Mouse (Mus musculus) forebrain, postnatal 0 days (tissue): ENCODE results near the gene P3h2. TPM values are rescaled to one million over a fixed set of nuclear protein-coding genes. Genes with fewer than 3 reads are reported as not detected.

Source experiments
- ATAC-seq: fragments of 200-750 bp; cut with Nextera tagmentation; 2 replicates; pipeline ENCODE4 v1.8.0; 2017; ENCODE audit warnings: mild to moderate bottlenecking, moderate library complexity
- DNase-seq: peaks from one replicate; pipeline ENCODE4 v3.0.0-alpha.2; 2015
- H3K27ac ChIP-seq: fragments of 300-500 bp; sonication (generic); 2 replicates; pipeline ENCODE4 v1.5.1; 2014; ENCODE audit warnings: low read depth, mild to moderate bottlenecking, antibody characterized with exemption, low read length, moderate library complexity, mixed read lengths
- H3K27me3 ChIP-seq: fragments of 300-500 bp; sonication (generic); 2 replicates; pipeline ENCODE4 v1.6.1; 2014; ENCODE audit warnings: mild to moderate bottlenecking, low read length, mixed read lengths; ENCODE audit not compliant: insufficient read depth
- H3K36me3 ChIP-seq: fragments of 300-500 bp; sonication (generic); 2 replicates; pipeline ENCODE4 v1.6.1; 2014; ENCODE audit warnings: mild to moderate bottlenecking, moderate library complexity; ENCODE audit not compliant: insufficient read depth
- H3K4me1 ChIP-seq: fragments of 300-500 bp; sonication (generic); 2 replicates; pipeline ENCODE4 v1.6.1; 2014; ENCODE audit warnings: antibody characterized with exemption; ENCODE audit not compliant: insufficient read depth
- H3K4me2 ChIP-seq: fragments of 300-500 bp; sonication (generic); 2 replicates; pipeline ENCODE4 v1.6.1; 2014; ENCODE audit warnings: low read depth, mild to moderate bottlenecking, moderate library complexity
- H3K4me3 ChIP-seq: fragments of 300-500 bp; sonication (generic); 2 replicates; pipeline ENCODE4 v1.5.1; 2014; ENCODE audit warnings: low read depth, low read length, mixed read lengths
- H3K9ac ChIP-seq: fragments of 300-500 bp; sonication (generic); 2 replicates; pipeline ENCODE4 v1.6.1; 2014; ENCODE audit warnings: mild to moderate bottlenecking
- H3K9me3 ChIP-seq: fragments of 300-500 bp; sonication (generic); 2 replicates; pipeline ENCODE4 v1.6.1; 2016; ENCODE audit warnings: low read length
- CTCF ChIP-seq: sonication (generic); IDR thresholded peaks from 2 replicates; pipeline ENCODE4 v1.5.1; 2016; ENCODE audit warnings: antibody characterized with exemption, control low read depth, low read depth
- WGBS: fragments of 180-500 bp; shearing (Covaris S2); extraction: QIAGEN DNeasy Blood & Tissue Kit; methylation state at CpG from one replicate; pipeline ENCODE4 v1.1.7; 2014; 5-methylcytosine and 5-hydroxymethylcytosine counted together
- polyA plus RNA-seq: library from polyadenylated mRNA; unstranded; fragments of >200 nt; fragmentation: Nextera tagmentation; extraction: Ambion mirVana; gene quantifications from 2 replicates; pipeline ENCODE4 v1.2.1, GENCODE M21; 2015
- total RNA-seq: library from RNA; depleted of rRNA; stranded (reverse); fragments of >200 nt; gene quantifications from 2 replicates; pipeline ENCODE4 v1.2.3, GENCODE M21; 2014; rRNA removed

The P3h2 gene
- 0.62 and 1.4 TPM in 2 replicates for total RNA-seq
- polyA plus RNA-seq = 0.20 and 0.35 TPM in 2 replicates

GRCm38 (mm10) chr16:26105115-26105974, at the start of gene P3h2:
Gene P3h2 (minus strand): TSS chr16:26105784.
- ATAC-seq = peak; percentile 94

GRCm38 (mm10) chr16:26152258-26152657, 46.7 kb upstream of the P3h2 start:
- Histone ChIP-seq H3K4me2 (no peak overlapping the region), H3K9ac (no peak overlapping the region), H3K27ac (no peak overlapping the region), H3K36me3 (no peaks in the 10 kb centered on the region), H3K4me3 (no peak overlapping the region), H3K9me3 (no peaks in the 10 kb centered on the region), H3K4me1 (no peaks in the 10 kb centered on the region), H3K27me3 (no peaks in the 10 kb centered on the region)
- no peak for ATAC-seq
- no peak for DNase-seq
- TF ChIP-seq CTCF = no peak
- WGBS = 88% methylated on average over 2 of the region's 2 CpGs

More at GRCm38 (mm10) chr16:26105115-26105974, at the start of gene P3h2:
- peak within 1 kb of the TSS; percentile 89 for H3K4me2 ChIP-seq
- 0 out of 2 replicates have a peak, but pooled peaks cover 4% of the 10 kb centered on the region for H3K4me1 ChIP-seq
- no peaks in the 10 kb centered on the region for H3K36me3 ChIP-seq
- H3K9me3 ChIP-seq = no peaks in the 10 kb centered on the region
- H3K27me3 ChIP-seq = no peaks in the 10 kb centered on the region
- peak within 1 kb of the TSS; percentile 68 for H3K4me3 ChIP-seq
- TF ChIP-seq CTCF = peak; percentile 59
- DNase-seq = peak; percentile 69
- peak within 1 kb of the TSS; percentile 35; the same call in 1 of the 2 replicates for H3K27ac ChIP-seq
- WGBS = 2% methylated on average over 70 of the region's 101 CpGs
- H3K9ac ChIP-seq = peak within 1 kb of the TSS; percentile 65

- H3K4me2 ChIP-seq = no peak overlapping the region
- no peaks in the 10 kb centered on the region for H3K4me1 ChIP-seq
- H3K4me3 ChIP-seq = no peak overlapping the region
- 78% methylated on average over 1 of the region's 1 CpGs for WGBS
- H3K9me3 ChIP-seq = no peaks in the 10 kb centered on the region
- no peaks in the 10 kb centered on the region for H3K36me3 ChIP-seq
- no peak for ATAC-seq
- H3K27me3 ChIP-seq = no peaks in the 10 kb centered on the region
- DNase-seq = no peak
- TF ChIP-seq CTCF = no peak
- no peak overlapping the region for H3K9ac ChIP-seq
- H3K27ac ChIP-seq = no peak overlapping the region
Measured at GRCm38 (mm10) chr16:26150943-26151342, 45.4 kb upstream of the P3h2 start.

GRCm38 (mm10) chr16:26146853-26147252, 41.3 kb upstream of the P3h2 start:
- ATAC-seq (no peak), DNase-seq (no peak)
- H3K4me3 ChIP-seq = no peak overlapping the region
- no peak for TF ChIP-seq CTCF
- H3K36me3 ChIP-seq = no peaks in the 10 kb centered on the region
- WGBS = 91% methylated on average over 1 of the region's 1 CpGs
- H3K9me3 ChIP-seq = no peaks in the 10 kb centered on the region
- no peak overlapping the region for H3K9ac ChIP-seq
- no peak overlapping the region for H3K4me2 ChIP-seq
- H3K27ac ChIP-seq = no peak overlapping the region
- H3K27me3 ChIP-seq = no peaks in the 10 kb centered on the region
- H3K4me1 ChIP-seq = no peaks in the 10 kb centered on the region

GRCm38 (mm10) chr16:26131126-26131525, 25.5 kb upstream of the P3h2 start:
- Histone ChIP-seq H3K9ac (no peak overlapping the region), H3K4me3 (no peak overlapping the region), H3K36me3 (no peaks in the 10 kb centered on the region), H3K4me1 (no peaks in the 10 kb centered on the region), H3K27ac (no peak overlapping the region), H3K4me2 (no peak overlapping the region), H3K27me3 (no peaks in the 10 kb centered on the region), H3K9me3 (no peaks in the 10 kb centered on the region)
- DNase-seq (no peak), ATAC-seq (no peak)
- no peak for TF ChIP-seq CTCF
- WGBS = 92% methylated on average over 1 of the region's 1 CpGs

- 0 out of 2 replicates have a peak, but pooled peaks cover 4% of the 10 kb centered on the region for H3K4me1 ChIP-seq
- no peak for TF ChIP-seq CTCF
- H3K27me3 ChIP-seq = no peaks in the 10 kb centered on the region
- H3K4me2 ChIP-seq = no peak overlapping the region
- ATAC-seq (no peak), DNase-seq (no peak)
- no peaks in the 10 kb centered on the region for H3K9me3 ChIP-seq
- H3K4me3 ChIP-seq = no peak overlapping the region
- no peak overlapping the region for H3K27ac ChIP-seq
- H3K36me3 ChIP-seq = no peaks in the 10 kb centered on the region
- WGBS = 66% methylated on average over 5 of the region's 5 CpGs
- H3K9ac ChIP-seq = no peak overlapping the region
Measured at GRCm38 (mm10) chr16:26106618-26107017, 1.0 kb upstream of the P3h2 start.

- 0 out of 2 replicates have a peak, but pooled peaks have one; percentile 1 for TF ChIP-seq CTCF
- ATAC-seq (no peak), DNase-seq (no peak)
- 11% methylated on average over 5 of the region's 5 CpGs for WGBS
- Histone ChIP-seq H3K9me3 (no peaks in the 10 kb centered on the region), H3K4me2 (peak overlapping the region; percentile 89), H3K27me3 (no peaks in the 10 kb centered on the region), H3K4me1 (0 out of 2 replicates have a peak, but pooled peaks cover 4% of the 10 kb centered on the region), H3K9ac (peak overlapping the region; percentile 65), H3K36me3 (no peaks in the 10 kb centered on the region), H3K27ac (0 out of 2 replicates have a peak overlapping the region, but pooled peaks have one; percentile 35), H3K4me3 (peak overlapping the region; percentile 68)
Measured at GRCm38 (mm10) chr16:26106041-26106617, 545 bp upstream of the P3h2 start.
